Mouse (Mus musculus): ENCODE measurements at regions not wholly inside any gene's neighbourhood (a gene's known extent, or its start where the extent isn't known, plus 50 kb on each side); places are given as distances from the start of the nearest gene placed in this dataset.

DNA sequence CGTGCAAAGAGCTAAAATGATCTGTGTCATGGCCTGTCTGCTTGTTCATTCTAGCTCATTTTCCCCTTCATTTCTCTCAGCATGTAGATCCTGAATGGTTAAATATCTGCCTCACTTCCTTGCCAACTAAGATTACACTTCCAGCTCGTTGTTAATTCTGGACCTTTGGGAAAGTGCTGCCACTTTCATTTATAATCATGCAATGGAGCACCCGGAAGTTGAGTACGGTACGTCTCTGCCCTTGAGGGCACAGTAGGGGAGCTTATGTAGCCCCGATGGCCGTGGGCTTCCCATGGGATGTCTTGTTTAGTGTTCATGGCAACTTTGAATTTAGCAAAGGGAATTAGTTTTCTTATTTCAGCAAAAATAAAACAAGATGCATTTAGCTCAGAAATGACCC is 334.4 kb downstream of the Kcnrg start:
- Histone ChIP-seq H3K36me3 (ENCODE audit: insufficient read depth, low read length) (no peaks in the 10 kb centered on the region), H3K4me3 (replicated peaks; ENCODE audit: low read length) (no peak overlapping the region), H3K4me1 (replicated peaks; ENCODE audit: low read depth, low read length) (no peaks in the 10 kb centered on the region), H3K27me3 (ENCODE audit: insufficient read depth, low read length) (no peaks in the 10 kb centered on the region), H3K9me3 (ENCODE audit: low read length) (no peaks in the 10 kb centered on the region)
- TF ChIP-seq NANOG (IDR thresholded peaks at IDR 0.05; ENCODE audit: borderline replicate concordance, low read length), result no peak
- no peak for TF ChIP-seq CTCF (conservative IDR thresholded peaks at IDR 0.05; ENCODE audit: low read length)
- no peak for TF ChIP-seq POU5F1 (IDR thresholded peaks at IDR 0.05; ENCODE audit: borderline replicate concordance, low read length)

DNA sequence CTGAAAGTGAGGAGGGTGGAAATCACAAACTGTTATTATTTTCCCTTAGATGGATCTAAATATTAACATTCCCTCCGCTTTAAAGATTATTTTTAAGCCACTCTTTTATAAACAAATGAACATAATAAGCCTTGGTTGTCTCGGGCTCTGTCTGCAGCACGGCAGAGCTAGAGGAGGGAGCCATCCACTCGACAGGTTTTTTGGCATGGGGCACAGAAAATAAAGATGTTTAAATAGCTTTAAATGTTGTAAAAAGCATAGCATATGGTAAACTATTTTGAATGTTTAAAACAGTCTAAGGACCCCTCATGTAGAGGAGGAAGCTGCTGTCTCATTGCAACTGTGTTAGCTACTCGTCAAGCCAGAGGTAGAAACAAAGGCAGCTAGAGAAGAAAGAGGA is 338.4 kb downstream of the Kcnrg start:
- Histone ChIP-seq H3K4me1 (replicated peaks; ENCODE audit: low read depth, low read length) (peaks cover 7% of the 10 kb centered on the region), H3K9me3 (ENCODE audit: low read length) (no peaks in the 10 kb centered on the region), H3K4me3 (replicated peaks; ENCODE audit: low read length) (no peak overlapping the region), H3K36me3 (ENCODE audit: insufficient read depth, low read length) (no peaks in the 10 kb centered on the region), H3K27me3 (ENCODE audit: insufficient read depth, low read length) (no peaks in the 10 kb centered on the region)
- TF ChIP-seq CTCF (conservative IDR thresholded peaks at IDR 0.05; ENCODE audit: low read length) (no peak), NANOG (IDR thresholded peaks at IDR 0.05; ENCODE audit: borderline replicate concordance, low read length) (no peak)

DNA sequence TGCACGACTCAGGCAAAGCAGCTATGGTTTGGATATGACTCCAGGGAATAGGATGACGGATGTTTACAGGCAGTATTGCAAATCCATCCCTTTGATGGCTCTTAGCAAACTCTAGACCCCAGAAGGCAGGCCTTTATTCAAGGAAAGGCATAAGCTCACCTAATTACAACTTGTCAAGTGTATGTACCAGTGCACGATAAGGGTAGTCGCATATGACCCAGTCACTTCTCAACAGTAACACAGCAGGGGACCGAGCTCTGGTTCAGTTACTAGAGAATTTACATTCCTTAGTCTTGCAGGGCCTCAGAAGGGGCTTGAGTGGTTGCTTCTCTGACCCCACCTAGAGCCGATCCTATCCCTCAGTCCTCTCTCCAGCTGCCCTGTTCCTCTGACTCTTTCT is 342.2 kb downstream of the Kcnrg start:
- no peaks in the 10 kb centered on the region for H3K27me3 ChIP-seq (ENCODE audit: insufficient read depth, low read length)
- TF ChIP-seq CTCF (conservative IDR thresholded peaks at IDR 0.05; ENCODE audit: low read length) (no peak), NANOG (IDR thresholded peaks at IDR 0.05; ENCODE audit: borderline replicate concordance, low read length) (no peak), POU5F1 (IDR thresholded peaks at IDR 0.05; ENCODE audit: borderline replicate concordance, low read length) (no peak)
- H3K9me3 ChIP-seq (ENCODE audit: low read length), result no peaks in the 10 kb centered on the region
- H3K4me3 ChIP-seq (replicated peaks; ENCODE audit: low read length), result no peak overlapping the region
- no peaks in the 10 kb centered on the region for H3K36me3 ChIP-seq (ENCODE audit: insufficient read depth, low read length)
- H3K4me1 ChIP-seq (replicated peaks; ENCODE audit: low read depth, low read length), result peaks cover 7% of the 10 kb centered on the region

DNA sequence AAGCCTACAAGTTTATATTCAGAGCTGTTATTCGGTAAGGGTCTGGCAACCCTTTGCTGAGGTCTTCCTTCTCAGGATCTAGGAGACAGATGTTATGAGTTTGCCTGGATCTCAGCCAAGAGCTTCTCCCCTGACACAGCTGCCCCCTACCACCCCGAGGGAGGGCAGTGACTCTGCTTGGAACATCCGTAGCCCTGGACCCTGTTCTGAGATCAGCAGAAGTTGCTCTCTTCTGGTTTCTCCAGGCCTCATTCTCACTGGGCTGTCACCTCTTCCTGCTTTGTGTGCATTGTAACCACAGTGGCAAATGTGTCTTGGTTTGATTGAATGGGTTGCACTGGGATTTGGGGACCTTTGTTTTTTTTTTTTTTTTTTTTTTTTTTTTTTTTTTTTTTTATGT is 342.4 kb upstream of the Rnaseh2b start:
- H3K4me1 ChIP-seq (replicated peaks; ENCODE audit: low read depth, low read length), result peaks cover 7% of the 10 kb centered on the region
- no peaks in the 10 kb centered on the region for H3K27me3 ChIP-seq (ENCODE audit: insufficient read depth, low read length)
- no peak overlapping the region for H3K4me3 ChIP-seq (replicated peaks; ENCODE audit: low read length)
- no peaks in the 10 kb centered on the region for H3K9me3 ChIP-seq (ENCODE audit: low read length)
- no peaks in the 10 kb centered on the region for H3K36me3 ChIP-seq (ENCODE audit: insufficient read depth, low read length)
- TF ChIP-seq CTCF (conservative IDR thresholded peaks at IDR 0.05; ENCODE audit: low read length) (no peak), NANOG (IDR thresholded peaks at IDR 0.05; ENCODE audit: borderline replicate concordance, low read length) (no peak), POU5F1 (IDR thresholded peaks at IDR 0.05; ENCODE audit: borderline replicate concordance, low read length) (no peak)

DNA sequence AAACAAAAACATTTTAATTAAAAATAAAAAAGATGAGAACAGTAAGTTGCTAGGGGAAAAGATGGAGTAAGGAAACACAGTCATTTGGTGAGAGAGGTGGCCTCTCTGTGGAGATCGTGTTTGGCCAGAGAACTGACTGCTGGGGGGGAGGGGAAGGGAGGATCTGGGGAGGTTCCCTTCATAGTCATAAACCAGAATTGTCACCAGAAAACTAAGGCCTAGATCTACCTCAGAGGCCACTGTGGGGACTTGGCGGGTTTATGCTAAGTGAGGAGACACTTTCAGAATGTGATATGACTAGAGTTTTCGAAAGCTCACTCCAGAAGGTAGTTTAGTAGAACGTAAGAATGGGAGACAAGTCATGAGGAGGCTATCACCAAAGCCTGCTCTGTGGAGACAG is 339.4 kb upstream of the Rnaseh2b start:
- Histone ChIP-seq H3K4me3 (replicated peaks; ENCODE audit: low read length) (no peak overlapping the region), H3K4me1 (replicated peaks; ENCODE audit: low read depth, low read length) (peaks cover 7% of the 10 kb centered on the region), H3K27me3 (ENCODE audit: insufficient read depth, low read length) (no peaks in the 10 kb centered on the region), H3K9me3 (ENCODE audit: low read length) (no peaks in the 10 kb centered on the region), H3K36me3 (ENCODE audit: insufficient read depth, low read length) (no peaks in the 10 kb centered on the region)
- no peak for TF ChIP-seq CTCF (conservative IDR thresholded peaks at IDR 0.05; ENCODE audit: low read length)
- no peak for TF ChIP-seq POU5F1 (IDR thresholded peaks at IDR 0.05; ENCODE audit: borderline replicate concordance, low read length)
- TF ChIP-seq NANOG (IDR thresholded peaks at IDR 0.05; ENCODE audit: borderline replicate concordance, low read length), result no peak

DNA sequence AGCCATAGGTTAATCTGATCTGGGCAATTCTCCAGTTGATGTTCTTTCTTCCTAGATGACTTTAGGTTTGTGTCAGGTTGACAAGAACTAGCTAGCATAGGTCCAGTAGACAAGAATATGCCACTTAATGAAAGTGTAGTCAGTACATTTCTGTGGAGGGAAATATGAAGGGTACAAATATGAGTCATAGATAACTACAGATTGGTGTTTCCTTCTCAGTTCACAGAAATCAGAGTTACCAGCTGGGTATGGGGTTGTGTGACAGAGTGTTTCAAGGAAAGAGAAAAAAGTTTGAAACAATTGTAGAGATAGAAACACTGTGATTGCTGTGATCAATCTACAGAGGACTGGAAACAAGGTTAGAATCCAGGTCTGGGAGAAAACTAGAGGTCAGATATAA is 337.0 kb upstream of the Rnaseh2b start:
- Histone ChIP-seq H3K9me3 (ENCODE audit: low read length) (no peaks in the 10 kb centered on the region), H3K4me3 (replicated peaks; ENCODE audit: low read length) (no peak overlapping the region), H3K36me3 (ENCODE audit: insufficient read depth, low read length) (no peaks in the 10 kb centered on the region), H3K4me1 (replicated peaks; ENCODE audit: low read depth, low read length) (no peaks in the 10 kb centered on the region), H3K27me3 (ENCODE audit: insufficient read depth, low read length) (no peaks in the 10 kb centered on the region)
- TF ChIP-seq CTCF (conservative IDR thresholded peaks at IDR 0.05; ENCODE audit: low read length) (no peak), POU5F1 (IDR thresholded peaks at IDR 0.05; ENCODE audit: borderline replicate concordance, low read length) (no peak), NANOG (IDR thresholded peaks at IDR 0.05; ENCODE audit: borderline replicate concordance, low read length) (no peak)

DNA sequence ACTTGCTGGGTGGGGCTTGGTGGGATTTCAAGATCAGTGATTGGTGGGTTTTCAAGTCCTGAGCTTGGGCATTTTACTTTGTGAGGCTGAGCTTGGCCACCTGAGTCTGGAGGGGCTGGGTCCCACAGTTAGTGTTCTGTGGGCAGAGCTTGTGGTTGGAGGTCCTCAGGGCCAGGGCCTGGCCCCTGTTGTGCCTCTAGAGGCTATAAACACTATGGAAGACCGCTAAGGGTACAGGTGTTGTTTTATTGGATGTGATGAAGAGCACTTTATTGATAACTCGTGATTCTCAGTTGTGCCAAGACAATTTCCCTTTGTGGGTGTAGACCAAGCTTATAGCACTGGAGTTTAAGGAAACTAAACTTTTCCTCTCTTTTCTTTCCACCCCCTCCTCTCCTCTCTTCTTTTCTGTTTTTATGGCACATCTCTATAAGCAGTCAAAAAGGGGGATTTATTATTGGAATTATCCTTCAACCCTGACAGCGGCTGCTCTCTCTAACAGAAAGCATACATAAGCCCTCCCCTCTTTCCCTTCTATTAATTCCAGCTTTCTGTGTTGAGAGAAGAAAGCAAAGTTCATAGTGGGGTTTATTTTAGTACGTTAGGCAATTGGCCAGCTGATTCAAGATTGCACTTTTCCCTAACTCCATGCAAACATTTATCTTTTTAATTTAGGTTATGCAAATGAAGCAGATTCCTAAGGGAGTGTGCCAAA is 332.0 kb upstream of the Rnaseh2b start:
- TF ChIP-seq CTCF (conservative IDR thresholded peaks at IDR 0.05; ENCODE audit: low read length) (no peak), NANOG (IDR thresholded peaks at IDR 0.05; ENCODE audit: borderline replicate concordance, low read length) (no peak), POU5F1 (IDR thresholded peaks at IDR 0.05; ENCODE audit: borderline replicate concordance, low read length) (no peak)
- Histone ChIP-seq H3K4me1 (replicated peaks; ENCODE audit: low read depth, low read length) (no peaks in the 10 kb centered on the region), H3K4me3 (replicated peaks; ENCODE audit: low read length) (no peak overlapping the region)

DNA sequence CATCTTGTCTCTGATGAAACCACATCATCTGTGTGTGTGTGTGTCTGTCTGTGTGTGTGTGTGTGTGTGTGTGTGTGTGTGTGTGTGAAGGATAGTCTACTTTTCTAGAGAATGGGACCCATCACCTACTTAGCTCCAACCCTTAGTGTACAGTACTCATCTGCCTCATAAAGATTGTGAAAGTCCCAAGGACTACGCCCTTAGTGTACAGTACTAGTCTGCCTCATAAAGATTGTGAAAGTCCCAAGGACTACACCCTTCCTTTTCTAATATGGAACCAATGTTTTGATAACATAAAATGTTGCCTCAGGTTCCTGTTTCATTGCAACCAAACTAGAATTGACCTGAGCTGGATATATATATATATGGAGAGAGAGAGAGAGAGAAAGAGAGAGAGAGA is 323.9 kb upstream of the Rnaseh2b start:
- Histone ChIP-seq H3K27me3 (ENCODE audit: insufficient read depth, low read length) (no peaks in the 10 kb centered on the region), H3K9me3 (ENCODE audit: low read length) (no peaks in the 10 kb centered on the region), H3K4me3 (replicated peaks; ENCODE audit: low read length) (no peak overlapping the region), H3K36me3 (ENCODE audit: insufficient read depth, low read length) (no peaks in the 10 kb centered on the region), H3K4me1 (replicated peaks; ENCODE audit: low read depth, low read length) (no peaks in the 10 kb centered on the region)
- no peak for TF ChIP-seq NANOG (IDR thresholded peaks at IDR 0.05; ENCODE audit: borderline replicate concordance, low read length)
- TF ChIP-seq CTCF (conservative IDR thresholded peaks at IDR 0.05; ENCODE audit: low read length), result no peak
- TF ChIP-seq POU5F1 (IDR thresholded peaks at IDR 0.05; ENCODE audit: borderline replicate concordance, low read length), result no peak

More for the DNA sequence above, 332.0 kb upstream of the Rnaseh2b start:
- H3K36me3 ChIP-seq (ENCODE audit: insufficient read depth, low read length), result no peaks in the 10 kb centered on the region
- H3K9me3 ChIP-seq (ENCODE audit: low read length), result no peaks in the 10 kb centered on the region
- H3K27me3 ChIP-seq (ENCODE audit: insufficient read depth, low read length), result no peaks in the 10 kb centered on the region

DNA sequence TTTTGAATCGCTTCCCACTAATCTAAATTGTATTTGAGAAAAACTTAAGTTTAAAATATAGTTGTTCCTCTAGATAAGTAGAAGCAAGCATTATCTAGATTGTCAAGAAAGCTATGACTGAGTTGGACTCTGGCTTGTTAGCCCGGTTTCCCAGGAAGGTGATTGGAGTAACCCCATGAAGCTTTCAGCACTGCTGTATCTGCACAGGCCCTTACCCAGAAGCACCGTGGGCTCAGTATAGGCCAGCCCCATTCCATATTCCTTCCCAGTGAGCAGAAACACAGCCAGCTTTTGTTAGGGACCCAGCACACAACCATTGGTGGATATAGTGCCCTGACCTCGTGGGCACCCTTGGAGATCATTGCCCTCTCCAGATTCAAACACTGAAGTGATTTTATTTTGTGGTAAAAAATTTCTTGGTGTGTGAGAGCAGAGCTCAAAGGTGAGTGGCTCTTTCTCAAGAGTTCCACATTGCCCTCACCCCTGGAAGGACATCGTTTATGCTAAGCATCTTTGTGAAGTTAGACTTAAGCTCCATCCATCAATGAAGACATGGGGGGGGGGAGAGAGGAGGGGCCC is 323.3 kb upstream of the Rnaseh2b start:
- H3K4me3 ChIP-seq (replicated peaks; ENCODE audit: low read length), result no peak overlapping the region
- H3K27me3 ChIP-seq (ENCODE audit: insufficient read depth, low read length), result no peaks in the 10 kb centered on the region
- no peak for TF ChIP-seq CTCF (conservative IDR thresholded peaks at IDR 0.05; ENCODE audit: low read length)
- TF ChIP-seq NANOG (IDR thresholded peaks at IDR 0.05; ENCODE audit: borderline replicate concordance, low read length), result no peak
- TF ChIP-seq POU5F1 (IDR thresholded peaks at IDR 0.05; ENCODE audit: borderline replicate concordance, low read length), result no peak
- H3K4me1 ChIP-seq (replicated peaks; ENCODE audit: low read depth, low read length), result no peaks in the 10 kb centered on the region
- H3K36me3 ChIP-seq (ENCODE audit: insufficient read depth, low read length), result no peaks in the 10 kb centered on the region
- no peaks in the 10 kb centered on the region for H3K9me3 ChIP-seq (ENCODE audit: low read length)
